Mouse (Mus musculus): ENCODE results near the gene Fosl1. TPM values are rescaled to one million over a fixed set of nuclear protein-coding genes. Genes with fewer than 3 reads are reported as not detected.
"Not testable (repeated sequence)": the region's sequence is repeated elsewhere in the genome, so short reads cannot be mapped to it uniquely, and the experiment has no call there.

Gene Fosl1
- polyA plus RNA-seq (2017; shearing (Covaris generic)) = not detected

DNA sequence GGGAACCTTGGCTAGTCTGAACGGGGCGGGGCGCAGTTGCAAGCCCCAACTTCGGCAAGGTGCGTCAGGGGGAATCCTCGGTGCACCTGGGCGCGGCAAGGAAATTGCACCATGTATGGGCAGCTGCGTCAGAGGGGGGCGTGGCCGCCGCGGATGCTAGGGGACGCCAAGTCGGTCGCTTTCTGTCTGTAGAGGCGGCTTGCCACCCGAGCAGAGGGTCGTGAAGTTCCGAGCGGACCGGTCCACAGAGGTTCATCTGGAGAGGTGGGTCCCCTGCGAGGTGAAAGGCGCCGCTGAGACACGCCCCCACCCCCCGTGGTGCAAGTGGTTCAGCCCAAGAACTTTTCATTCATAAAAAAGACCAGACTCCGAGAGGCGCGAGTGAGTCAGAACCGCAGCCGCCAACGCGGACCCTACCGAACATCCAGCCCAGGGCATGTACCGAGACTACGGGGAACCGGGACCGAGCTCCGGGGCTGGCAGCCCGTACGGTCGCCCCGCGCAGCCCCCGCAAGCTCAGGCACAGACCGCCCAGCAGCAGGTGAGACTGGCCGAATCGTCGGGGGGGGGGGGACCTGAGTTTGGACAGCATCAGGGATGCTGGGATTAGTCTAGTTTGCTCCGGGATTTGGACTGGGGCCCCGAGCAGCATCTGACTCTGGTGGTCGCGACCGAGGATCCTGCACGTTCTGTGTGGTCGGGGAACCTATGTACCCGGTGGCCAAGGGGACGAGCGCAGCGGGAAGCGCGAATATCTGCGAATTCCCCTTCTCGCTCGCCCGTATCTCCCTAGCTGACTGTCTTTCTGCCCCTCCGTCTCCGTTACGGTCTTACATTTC lies at the start of gene Fosl1:
Fosl1 (plus strand) TSS at position 33 of the 839 bp plus-strand sequence.
- ATAC-seq = peak; percentile 92

DNA sequence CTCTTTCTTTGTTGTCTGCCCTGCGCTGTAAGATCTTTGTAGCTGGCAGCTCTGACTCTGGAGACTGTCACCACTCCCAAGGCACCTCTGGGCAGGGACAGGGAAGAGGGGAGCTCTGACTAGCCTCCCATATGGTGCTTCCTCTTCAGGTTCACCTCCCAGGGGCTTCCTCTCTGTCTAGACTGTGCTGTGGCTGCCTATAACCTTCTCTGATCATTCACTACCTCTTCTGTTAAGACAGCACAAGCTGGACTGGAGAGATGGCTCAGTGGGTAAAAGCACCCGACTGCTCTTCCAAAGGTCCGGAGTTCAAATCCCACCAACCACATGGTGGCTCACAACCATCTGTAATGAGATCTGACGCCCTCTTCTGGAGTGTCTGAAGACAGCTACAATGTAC lies 46.3 kb upstream of the Fosl1 start:
- ATAC-seq = not testable (repeated sequence)

DNA sequence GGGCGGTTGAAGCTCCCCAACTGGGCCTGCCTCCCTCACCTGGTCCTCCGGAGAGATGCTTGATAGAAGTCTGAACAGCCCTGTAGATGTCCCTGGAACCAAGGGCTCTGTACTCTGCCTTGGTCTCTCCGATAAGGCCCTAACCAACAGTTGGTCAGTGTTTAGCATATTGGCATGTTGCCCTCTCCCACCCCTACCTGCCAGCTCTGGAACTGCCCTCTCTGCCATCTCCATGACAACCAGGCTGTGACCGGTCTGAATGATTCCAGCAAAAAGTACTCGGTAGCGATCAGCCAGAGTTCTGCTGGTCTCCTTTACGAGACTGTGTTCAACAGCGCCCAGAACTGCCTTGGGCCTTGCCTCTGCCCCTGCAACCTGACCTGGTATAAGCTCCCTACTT lies 45.1 kb upstream of the Fosl1 start, which contains the start of gene Tsga10ip:
Tsga10ip (minus strand) TSS at position 234 of the 400 bp plus-strand sequence.
- no peak for ATAC-seq

DNA sequence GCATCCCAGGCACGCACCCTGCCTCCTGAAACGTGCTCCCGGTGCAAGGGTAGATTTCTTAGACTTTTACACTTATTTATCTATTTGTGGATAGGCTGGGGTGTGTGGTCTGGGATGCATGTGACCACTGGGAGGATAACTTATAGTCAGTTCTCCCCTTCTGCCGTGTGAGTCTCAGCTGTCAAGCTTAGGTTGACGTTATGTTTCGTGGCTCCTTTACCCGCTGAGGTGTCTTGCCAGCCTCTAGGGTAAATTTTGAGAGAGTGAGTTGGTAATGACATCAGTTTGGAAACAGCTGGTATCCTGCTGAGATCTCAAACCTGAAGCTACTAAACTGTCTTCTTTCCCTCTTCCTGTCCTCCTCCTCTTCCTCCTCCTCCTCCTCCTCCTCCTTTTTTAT lies 41.4 kb upstream of the Fosl1 start:
- ATAC-seq = peak; percentile 70

DNA sequence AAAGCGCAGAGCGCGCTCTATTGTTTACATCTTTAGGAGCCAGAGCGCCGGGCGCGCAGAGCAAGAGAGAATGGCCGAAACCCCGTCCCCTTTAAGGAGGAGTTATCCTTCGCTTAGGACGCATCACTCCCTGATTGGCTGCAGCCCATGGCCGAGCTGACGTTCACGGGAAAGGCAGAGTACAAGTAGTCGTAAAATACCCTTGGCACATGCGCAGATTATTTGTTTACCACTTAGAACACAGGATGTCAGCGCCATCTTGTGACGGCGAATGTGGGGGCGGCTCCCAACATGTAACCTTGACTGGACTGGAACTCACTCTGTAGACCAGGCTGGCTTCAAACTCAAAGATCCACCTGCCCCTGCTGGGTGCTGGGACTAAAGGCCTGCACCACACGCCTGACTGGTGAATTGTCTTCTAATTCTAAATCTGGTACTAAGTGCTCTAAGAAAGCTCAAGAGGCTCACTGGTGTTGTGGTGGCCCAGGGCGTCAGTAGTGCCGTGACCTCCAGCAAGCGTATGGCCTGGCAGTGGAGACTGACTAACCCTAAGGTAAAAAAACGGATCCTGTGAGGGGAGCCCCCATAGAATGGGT lies 40.7 kb upstream of the Fosl1 start:
- ATAC-seq = peak; percentile 52

DNA sequence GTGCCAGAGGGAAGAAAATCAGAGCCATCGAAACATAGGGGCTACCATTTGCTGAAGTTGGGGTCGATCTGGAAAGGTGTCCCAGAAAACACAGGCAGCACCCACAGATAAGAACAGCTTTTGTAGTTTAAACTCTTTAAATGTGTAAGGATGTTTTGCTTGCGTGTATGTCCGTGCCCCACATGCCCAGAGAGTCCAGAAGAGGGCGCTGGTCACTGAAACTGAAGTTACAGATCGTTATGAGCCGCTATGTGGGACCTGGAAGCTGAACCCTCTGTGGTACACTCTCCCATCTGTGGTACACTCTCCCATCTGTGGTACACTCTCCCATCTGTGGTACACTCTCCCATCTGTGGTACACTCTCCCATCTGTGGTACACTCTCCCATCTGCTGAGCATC lies 40.2 kb upstream of the Fosl1 start:
- ATAC-seq = no peak

DNA sequence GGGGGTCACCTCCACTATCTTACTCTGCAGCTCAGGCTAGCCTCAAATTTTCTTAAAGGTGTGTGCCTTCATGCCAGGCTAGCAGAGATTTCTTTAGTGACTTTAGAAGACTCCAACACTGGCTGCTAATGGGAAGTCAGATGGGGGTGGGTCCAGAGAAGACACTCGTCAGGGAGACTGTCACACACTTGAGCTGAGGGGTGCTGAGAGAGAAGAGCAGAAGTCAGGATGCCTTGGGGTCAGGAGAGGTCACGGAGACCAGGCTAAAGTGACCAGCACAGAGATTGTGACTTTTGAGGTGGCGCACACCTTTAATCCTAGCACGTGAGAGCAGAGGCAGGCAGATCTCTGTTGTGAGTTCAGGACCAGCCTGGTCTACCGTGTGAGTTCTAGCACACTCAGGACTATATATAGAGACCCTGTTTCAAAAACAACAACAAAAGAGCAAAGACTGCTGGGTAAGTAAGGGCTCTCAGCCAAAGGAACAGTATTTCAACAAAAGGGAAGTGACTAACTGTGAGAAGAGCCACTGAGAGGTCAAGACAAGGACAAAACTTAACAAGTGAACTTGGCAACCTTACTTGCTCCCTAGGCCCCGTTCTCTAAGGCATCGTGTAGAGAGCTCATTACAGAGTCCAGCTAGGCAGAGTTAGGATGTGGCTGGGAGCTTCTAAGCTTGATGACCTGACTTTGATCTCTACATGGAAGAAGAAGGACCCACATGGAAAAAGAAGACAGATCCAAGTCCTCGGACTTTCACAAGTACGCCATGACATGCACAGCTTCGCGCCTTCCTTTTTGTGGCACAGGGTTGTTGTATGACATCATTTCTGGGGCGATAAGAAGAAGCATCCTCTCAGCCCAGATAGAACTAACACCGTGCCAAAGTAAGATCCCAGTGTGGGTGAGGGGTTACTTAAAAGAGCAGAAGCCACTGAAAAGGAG lies 39.0 kb upstream of the Fosl1 start:
- ATAC-seq = no peak

DNA sequence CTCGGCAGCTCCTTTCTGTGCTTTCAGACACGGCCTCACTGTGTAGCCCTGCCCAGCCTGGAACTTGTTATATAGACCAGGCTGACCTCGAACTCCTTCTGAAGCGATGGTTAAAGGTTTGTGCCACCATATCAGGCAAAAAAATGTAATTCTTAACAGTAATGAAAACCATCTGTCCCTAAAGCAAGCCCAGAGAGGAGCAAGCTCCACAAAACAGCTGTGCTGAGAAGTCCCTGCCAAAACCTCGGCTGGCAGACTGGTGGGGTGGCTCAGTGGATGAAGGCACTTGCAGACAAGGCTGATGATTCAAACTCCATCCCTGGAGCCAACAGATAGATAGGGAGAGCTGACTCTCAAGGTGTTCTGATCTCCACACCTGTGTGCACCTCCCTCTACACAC lies 38.3 kb upstream of the Fosl1 start:
- no peak for ATAC-seq

DNA sequence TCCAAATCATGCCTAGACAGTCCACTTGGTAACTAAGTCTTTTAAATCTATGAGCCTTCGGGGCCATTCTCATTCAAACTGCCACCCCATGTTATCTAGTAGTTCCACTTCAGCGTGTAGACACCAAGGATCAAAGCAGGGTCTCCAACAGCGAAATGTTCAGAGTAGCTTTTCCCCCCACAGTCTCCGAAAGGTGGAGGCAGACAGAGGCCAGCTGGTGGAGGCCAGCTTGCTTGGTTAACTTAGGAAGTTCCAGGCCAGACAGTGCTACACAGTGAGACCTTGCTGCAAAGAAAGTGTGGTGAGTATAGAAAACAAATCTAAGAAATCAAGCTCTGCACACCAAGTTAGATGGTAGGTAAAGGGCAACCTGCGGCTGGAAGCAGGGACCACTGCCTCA lies 36.7 kb upstream of the Fosl1 start:
- ATAC-seq = no peak

DNA sequence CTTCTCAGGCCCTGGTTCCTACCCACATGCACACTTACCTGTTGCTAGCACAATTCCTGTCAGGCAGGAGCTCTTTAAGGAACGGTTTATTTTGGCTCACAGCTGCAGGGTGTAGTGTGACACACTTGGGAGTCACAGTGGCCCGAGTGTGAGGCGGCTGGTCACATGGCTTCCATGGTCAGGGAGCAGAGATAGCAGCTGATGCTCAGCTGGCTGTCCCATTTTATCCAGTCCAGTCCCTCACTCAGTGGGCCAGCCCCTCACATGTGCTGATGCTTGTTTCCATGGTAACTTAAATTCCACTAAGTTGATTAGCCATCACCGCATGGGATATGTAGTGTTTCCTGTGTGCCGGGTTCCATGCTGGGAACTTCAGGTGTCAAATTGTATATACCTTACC lies 35.4 kb upstream of the Fosl1 start:
- no peak for ATAC-seq

DNA sequence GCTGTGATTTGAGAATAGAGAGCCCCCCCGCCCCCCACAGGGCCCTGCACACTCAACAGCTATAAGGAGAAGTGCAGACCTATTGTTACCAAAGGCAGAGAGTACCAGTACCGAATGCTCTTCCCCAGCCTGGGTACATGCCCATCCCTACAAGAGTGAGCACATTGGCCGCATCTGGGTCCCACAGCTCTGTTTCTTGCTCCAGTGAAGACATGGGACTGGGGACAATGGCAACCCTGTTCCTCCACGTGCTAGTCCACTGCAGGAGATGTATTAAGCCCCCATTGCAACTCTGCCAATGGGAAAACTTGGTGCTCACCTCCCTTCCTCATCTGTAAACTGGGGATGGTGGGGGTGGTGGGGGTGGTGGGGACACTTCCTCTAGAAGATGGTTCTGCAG lies 33.5 kb upstream of the Fosl1 start:
- ATAC-seq = no peak

DNA sequence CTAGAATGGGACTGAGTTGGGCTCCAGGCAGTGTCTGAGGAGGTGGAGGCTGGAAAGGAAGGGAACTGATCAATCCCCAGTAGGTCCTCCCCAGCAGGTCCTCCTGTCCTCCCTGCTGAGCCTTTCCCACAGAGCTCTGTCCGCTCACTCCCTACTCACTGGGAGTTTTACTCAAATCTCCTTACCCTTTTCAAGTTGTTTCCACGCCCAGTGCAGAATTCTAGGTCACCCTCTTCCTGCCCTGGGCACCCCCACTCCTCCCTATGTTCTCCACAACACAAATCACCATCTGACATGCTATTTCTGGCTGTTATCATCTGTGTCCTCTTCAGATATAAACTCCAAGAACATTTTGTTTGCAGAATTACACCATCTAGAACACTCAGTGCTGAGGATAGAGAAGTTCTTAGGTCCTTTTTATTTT lies 32.8 kb upstream of the Fosl1 start:
- ATAC-seq = no peak

DNA sequence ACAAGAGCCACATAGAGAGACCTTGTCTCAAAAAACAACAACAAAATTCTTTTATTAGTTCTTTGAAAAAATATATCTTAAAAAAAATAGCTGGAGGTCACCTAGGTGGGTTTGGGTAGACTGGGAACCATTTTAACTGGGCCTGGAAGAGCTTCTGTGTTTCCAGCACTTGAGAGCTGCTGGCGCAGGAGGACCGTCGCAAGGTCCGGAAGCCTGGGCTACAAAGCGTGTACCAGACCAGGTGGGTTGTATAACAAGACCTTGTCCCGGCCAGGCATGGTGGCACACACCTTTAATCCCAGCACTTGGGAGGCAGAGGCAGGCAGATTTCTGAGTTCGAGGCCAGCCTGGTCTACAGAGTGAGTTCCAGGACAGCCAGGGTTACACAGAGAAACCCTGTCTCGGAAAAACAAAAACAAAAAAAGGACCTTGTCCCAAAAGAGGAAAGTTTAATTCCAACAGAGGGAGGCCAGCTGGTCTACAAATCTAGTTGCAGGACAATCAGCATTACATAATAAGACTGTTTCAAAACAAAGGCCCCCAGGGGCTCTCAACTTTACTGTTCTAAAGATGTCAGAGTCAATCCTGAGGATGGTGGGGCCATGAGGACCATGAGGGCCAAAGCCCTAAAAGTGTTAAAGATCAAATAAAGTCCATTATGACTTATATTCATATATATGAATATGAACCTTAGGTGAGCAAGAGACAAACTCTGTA lies 28.4 kb upstream of the Fosl1 start:
- ATAC-seq = no peak

DNA sequence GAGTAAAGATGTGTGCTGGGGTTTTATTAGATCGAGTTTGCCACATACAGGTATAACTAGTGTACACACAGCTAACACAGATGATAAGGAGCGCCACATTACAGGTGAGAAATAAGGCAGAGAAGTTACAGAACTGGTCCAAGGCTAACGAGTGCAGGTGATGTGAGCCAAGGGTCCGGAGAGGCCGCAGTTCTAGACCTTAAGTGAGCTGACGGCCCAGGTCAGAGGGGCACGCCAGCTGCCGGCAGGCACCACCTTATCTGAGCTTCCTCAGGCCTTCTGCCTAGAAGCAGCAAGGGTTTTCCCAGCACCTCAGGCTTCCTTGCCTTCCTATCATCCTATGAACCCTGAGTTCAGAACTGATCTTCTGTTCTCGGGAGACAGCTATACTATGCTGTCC lies 27.7 kb upstream of the Fosl1 start:
- no peak for ATAC-seq

DNA sequence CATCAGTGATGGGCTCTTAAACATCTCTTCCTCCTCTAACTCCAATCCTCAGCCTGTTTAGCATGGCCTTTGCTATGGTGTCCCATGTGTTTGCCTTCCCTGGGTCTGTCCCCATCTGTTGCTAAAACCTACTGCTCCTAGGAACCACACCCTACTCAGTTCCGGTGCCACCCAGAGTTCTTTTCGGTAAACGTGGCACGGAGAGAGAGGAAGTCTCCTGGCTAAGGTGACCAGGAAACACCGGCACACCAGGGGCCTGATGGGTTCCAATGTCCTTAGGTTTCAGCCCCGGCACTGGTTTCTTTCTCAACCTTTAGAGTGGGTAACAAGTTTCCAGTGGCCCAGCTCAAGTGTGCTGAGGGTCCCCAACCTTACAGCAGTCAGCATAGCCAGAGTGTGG lies 26.8 kb upstream of the Fosl1 start:
- ATAC-seq = no peak

DNA sequence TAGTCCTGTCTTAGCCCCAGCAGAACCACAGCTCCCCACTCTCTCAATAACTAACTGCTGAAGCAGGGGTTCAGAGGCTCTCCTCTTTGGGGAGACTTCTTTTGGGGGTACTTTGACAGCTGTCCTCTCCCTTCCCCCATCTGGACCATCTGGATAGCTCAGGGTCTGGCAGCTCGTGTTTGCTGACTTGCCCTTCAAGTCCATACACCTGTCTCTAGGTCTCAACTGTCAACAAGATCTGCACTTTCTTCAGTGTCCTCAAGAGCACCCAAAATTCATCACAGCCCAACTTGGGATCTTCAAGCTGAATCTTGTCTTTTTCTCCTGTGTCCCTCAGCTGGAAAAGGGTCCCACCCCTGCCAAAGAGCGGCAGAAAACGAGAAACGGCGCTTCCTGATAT lies 25.6 kb upstream of the Fosl1 start:
- no peak for ATAC-seq

DNA sequence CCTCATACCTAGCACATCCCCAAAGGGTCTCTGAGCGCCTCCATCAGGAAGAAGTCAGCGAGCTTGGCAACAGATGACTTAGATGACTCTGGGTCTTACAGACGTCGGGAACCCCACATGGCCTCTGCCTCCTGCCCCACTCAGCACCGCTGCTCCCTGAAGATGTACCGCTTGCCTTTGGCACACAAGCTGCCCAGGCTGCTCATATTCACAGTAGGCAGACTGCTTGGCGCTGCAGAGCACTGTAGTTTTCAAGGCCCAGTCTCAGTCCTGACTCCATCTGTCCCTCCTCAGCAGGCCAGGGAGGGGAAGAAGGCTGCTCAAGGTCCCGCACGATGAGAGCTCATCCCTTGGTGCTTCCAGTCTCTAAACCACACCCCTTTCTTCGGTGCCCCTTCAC lies 25.1 kb upstream of the Fosl1 start:
- ATAC-seq = no peak

DNA sequence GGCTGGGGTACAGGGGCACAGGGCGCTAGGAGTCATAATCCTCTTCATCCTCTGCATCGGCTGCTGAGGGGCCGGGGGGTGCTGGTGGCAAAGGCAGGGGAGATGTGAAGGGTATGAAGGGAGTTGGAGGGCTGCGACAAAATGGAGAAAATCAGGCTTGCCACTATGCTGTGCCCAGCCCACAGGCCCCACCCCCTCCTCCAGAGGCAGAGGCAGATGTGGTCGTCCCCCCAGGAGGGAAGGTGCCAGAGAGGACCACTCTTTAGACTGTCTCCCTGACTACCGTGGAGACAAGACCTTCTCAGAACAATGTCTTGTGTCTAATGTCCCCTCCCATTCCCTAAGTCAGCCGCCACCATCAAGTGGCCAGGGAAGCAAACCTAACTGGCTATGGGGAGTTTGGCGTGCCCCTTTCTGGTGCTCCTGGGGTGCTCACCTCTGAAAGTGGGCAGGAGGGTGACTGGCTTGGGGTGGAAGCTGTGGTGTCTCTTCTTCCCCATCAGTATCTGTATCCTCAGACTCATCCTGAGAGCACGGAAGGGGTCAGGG lies 24.4 kb upstream of the Fosl1 start:
- no peak for ATAC-seq

DNA sequence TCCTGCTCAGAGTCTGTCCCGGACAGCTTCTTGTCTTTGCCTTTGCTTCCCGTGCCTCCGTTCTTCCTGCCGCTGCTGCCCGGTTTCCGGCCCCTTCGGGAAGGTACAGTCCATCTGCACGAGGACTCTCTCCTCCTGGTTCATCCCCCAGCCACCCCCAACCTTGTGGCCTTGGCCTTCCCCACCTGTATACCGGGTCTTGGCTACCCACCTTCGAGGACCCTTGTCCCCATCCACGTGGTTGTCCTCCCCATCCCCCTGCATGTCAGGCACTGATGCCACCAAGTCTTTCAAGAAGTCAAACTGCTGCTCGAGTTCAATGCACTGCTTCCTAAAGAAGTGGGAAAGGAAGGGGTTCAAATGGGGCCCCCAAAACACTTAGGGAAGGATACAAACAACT lies 23.8 kb upstream of the Fosl1 start:
- no peak for ATAC-seq

DNA sequence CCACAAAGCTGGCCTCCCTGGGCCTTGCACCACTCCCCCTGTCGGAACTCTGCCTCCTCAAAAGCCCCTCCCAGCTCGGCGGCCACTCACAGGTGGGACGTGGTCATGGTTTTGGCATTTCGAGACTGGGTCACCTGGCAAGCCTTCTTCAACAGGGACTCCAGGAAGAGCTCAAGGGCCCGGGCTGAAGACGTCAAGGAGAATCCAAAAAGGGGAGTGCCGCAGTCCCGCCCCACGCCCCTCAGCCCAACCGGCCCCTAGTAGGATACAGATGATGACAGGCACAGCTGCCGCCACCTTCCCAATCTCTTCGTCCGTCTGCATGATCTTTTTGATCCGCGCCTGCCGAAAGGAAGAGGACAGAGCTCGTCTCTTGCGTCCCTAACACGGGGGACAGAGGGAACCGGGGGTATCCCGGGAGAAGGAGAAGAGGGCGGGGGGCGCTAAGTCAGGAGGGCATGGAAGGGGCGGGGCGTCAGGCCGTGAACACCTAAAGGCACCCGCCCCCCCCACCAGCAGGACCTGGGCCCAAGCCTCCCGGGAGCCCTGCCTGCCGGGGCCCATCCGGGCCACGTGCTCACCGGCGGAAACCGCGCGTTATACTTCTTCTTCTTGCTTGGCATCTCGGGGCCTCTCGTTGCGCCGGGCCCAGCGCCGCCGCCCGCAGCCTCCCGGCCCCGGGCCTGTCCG lies 23.1 kb upstream of the Fosl1 start:
- peak; percentile 48 for ATAC-seq

All from inflammation-experienced regulatory T-cells, adult 6 months (primary cell).